ENCODE assay signal across 8 mouse cellular contexts in genomic region chr7:16815351-16815941, GRCm38 (mm10). TPM values are rescaled to one million over a fixed set of nuclear protein-coding genes. Genes with fewer than 3 reads are reported as not detected.
A peak's percentile ranks its signal among the peaks of the same experiment; 100 is the strongest.
DNase-seq lines count a peak whose midpoint lies in the region; ATAC-seq and TF ChIP-seq lines count a peak whose summit lies in the region.

TSS of gene Strn4 (plus strand) at chr7:16815889.

- H3K4me1 ChIP-seq in kidney, embryonic 16.5 days (ENCODE audit: insufficient read depth, low read length): peaks cover 41% of the 10 kb centered on the region
- H3K4me1 ChIP-seq in embryonic facial prominence, embryonic 12.5 days: peaks cover 55% of the 10 kb centered on the region
- peaks cover 60% of the 10 kb centered on the region for H3K4me1 ChIP-seq in heart, embryonic 15.5 days (replicated peaks)
- peaks cover 67% of the 10 kb centered on the region for H3K4me1 ChIP-seq in midbrain, embryonic 16.5 days (ENCODE audit: control insufficient read depth, insufficient read depth, low read length)

- peak within 1 kb of the TSS; percentile 95 for H3K27ac ChIP-seq in kidney, embryonic 16.5 days (ENCODE audit: low read length)
- peak within 1 kb of the TSS; percentile 99 for H3K27ac ChIP-seq in embryonic facial prominence, embryonic 12.5 days
- H3K27ac ChIP-seq in heart, embryonic 15.5 days: peak within 1 kb of the TSS; percentile 96
- peak within 1 kb of the TSS; percentile 100 for H3K27ac ChIP-seq in left cerebral cortex, adult 2 months
- peak within 1 kb of the TSS; percentile 100 for H3K27ac ChIP-seq in midbrain, embryonic 16.5 days (ENCODE audit: low read length)

- TF ChIP-seq CTCF in left cerebral cortex, adult 2 months (IDR thresholded peaks at IDR 0.05): no peak

- no peak for ATAC-seq in kidney, embryonic 16.5 days (ENCODE audit: low FRiP score, low TSS enrichment)
- ATAC-seq in embryonic facial prominence, embryonic 12.5 days (ENCODE audit: insufficient number of reproducible peaks, insufficient read depth, low FRiP score, low TSS enrichment): peak; percentile 54
- no peak for ATAC-seq in heart, embryonic 15.5 days (replicated peaks; ENCODE audit: insufficient number of reproducible peaks, insufficient read depth, low FRiP score, low read depth)
- peak; percentile 88 for ATAC-seq in midbrain, embryonic 16.5 days

- DNase-seq in kidney, postnatal 25 days: no peak
- peak; percentile 52 for DNase-seq in ZHBTc4 (ENCODE audit: low read depth, low spot score)
- DNase-seq in left cerebral cortex, adult 2 months (ENCODE audit: extremely low spot score in 1 of 2, low spot score in 2 of 2): no peak
- no peak for DNase-seq in thymus, postnatal 25 days

- H3K36me3 ChIP-seq in kidney, embryonic 16.5 days (ENCODE audit: insufficient read depth, low read length): peaks cover 16% of the 10 kb centered on the region
- H3K36me3 ChIP-seq in embryonic facial prominence, embryonic 12.5 days: peaks cover 13% of the 10 kb centered on the region; the same call in 1 of the 2 replicates
- H3K36me3 ChIP-seq in heart, embryonic 15.5 days: peaks cover 8% of the 10 kb centered on the region
- no peaks in the 10 kb centered on the region for H3K36me3 ChIP-seq in midbrain, embryonic 16.5 days (ENCODE audit: control insufficient read depth, insufficient read depth, low read length)

- 17% methylated on average over 1 of the region's 1 CpGs for WGBS in kidney, embryonic 16.5 days
- WGBS in embryonic facial prominence, embryonic 12.5 days: 0% methylated on average over 1 of the region's 1 CpGs
- WGBS in heart, embryonic 15.5 days: 5% methylated on average over 1 of the region's 1 CpGs
- WGBS in midbrain, embryonic 16.5 days: 5% methylated on average over 1 of the region's 1 CpGs

- H3K4me3 ChIP-seq in kidney, embryonic 16.5 days (ENCODE audit: low read length): peak within 1 kb of the TSS; percentile 84
- peak within 1 kb of the TSS; percentile 95 for H3K4me3 ChIP-seq in embryonic facial prominence, embryonic 12.5 days
- peak within 1 kb of the TSS; percentile 97 for H3K4me3 ChIP-seq in heart, embryonic 15.5 days
- peak within 1 kb of the TSS; percentile 100 for H3K4me3 ChIP-seq in left cerebral cortex, adult 2 months
- peak within 1 kb of the TSS; percentile 92 for H3K4me3 ChIP-seq in midbrain, embryonic 16.5 days (ENCODE audit: low read depth, low read length)

- H3K4me2 ChIP-seq in kidney, embryonic 16.5 days (replicated peaks; ENCODE audit: low read depth, low read length): peak within 1 kb of the TSS; percentile 70
- peak within 1 kb of the TSS; percentile 93 for H3K4me2 ChIP-seq in embryonic facial prominence, embryonic 12.5 days (replicated peaks)
- peak within 1 kb of the TSS; percentile 89 for H3K4me2 ChIP-seq in heart, embryonic 15.5 days
- H3K4me2 ChIP-seq in midbrain, embryonic 16.5 days (ENCODE audit: low read length): peak within 1 kb of the TSS; percentile 68

- H3K9me3 ChIP-seq in kidney, embryonic 16.5 days (ENCODE audit: low read length): no peaks in the 10 kb centered on the region
- H3K9me3 ChIP-seq in embryonic facial prominence, embryonic 12.5 days: no peaks in the 10 kb centered on the region
- H3K9me3 ChIP-seq in heart, embryonic 15.5 days (replicated peaks): no peaks in the 10 kb centered on the region
- no peaks in the 10 kb centered on the region for H3K9me3 ChIP-seq in midbrain, embryonic 16.5 days (replicated peaks; ENCODE audit: control insufficient read depth, low read length, poor library complexity, severe bottlenecking)

- 0 out of 2 replicates have a peak, but pooled peaks cover under 1% of the 10 kb centered on the region for H3K27me3 ChIP-seq in kidney, embryonic 16.5 days (ENCODE audit: insufficient read depth, low read length)
- H3K27me3 ChIP-seq in embryonic facial prominence, embryonic 12.5 days: peaks cover 21% of the 10 kb centered on the region
- peaks cover 12% of the 10 kb centered on the region for H3K27me3 ChIP-seq in heart, embryonic 15.5 days
- H3K27me3 ChIP-seq in midbrain, embryonic 16.5 days (ENCODE audit: control insufficient read depth, insufficient read depth, low read depth, low read length): no peaks in the 10 kb centered on the region

- intact Hi-C loops in left cerebral cortex, adult 2 months (cut with DNase I): loop anchor here (5.0 kb wide), 1 partner anchor 107 kb away; the partner anchor contains the start of gene Calm3

- H3K9ac ChIP-seq in kidney, embryonic 16.5 days (replicated peaks; ENCODE audit: low read length): peak within 1 kb of the TSS; percentile 99
- H3K9ac ChIP-seq in embryonic facial prominence, embryonic 12.5 days: peak within 1 kb of the TSS; percentile 100
- H3K9ac ChIP-seq in heart, embryonic 15.5 days: peak within 1 kb of the TSS; percentile 100
- peak within 1 kb of the TSS; percentile 99 for H3K9ac ChIP-seq in midbrain, embryonic 16.5 days (ENCODE audit: low read depth, low read length)

RNA-seq across cellular contexts. Expression of gene Strn4, which starts in this region (rescaled TPM):
- 98.4 and 111 TPM in 2 replicates for polyA plus RNA-seq in kidney, embryonic 16.5 days (2015; fragmentation: Nextera tagmentation; extraction: Ambion mirVana)
- 149 and 152 TPM in 2 replicates for polyA plus RNA-seq in embryonic facial prominence, embryonic 12.5 days (2016; fragmentation: Nextera tagmentation; extraction: Ambion mirVana)
- 73.9 and 90.0 TPM in 2 replicates for polyA plus RNA-seq in heart, embryonic 15.5 days (2015; fragmentation: Nextera tagmentation; extraction: Ambion mirVana)
- total RNA-seq in left cerebral cortex, adult 2 months (2021): 100 to 1,000 TPM; 287 to 321 TPM
- polyA plus RNA-seq in midbrain, embryonic 16.5 days (2015; fragmentation: Nextera tagmentation; extraction: Ambion mirVana): 185 and 199 TPM in 2 replicates

Comparison
In these comparisons a context has a peak if more than half of its experiments do, and no peak if none do; other contexts are left out.
1. ATAC-seq: peak in embryonic facial prominence, embryonic 12.5 days (single experiment) and midbrain, embryonic 16.5 days (single experiment); none in kidney, embryonic 16.5 days (single experiment) and heart, embryonic 15.5 days (single experiment).
2. Peak in every context shown above with its lines, with median percentiles within 50 percentile points of each other: H3K27ac ChIP-seq, H3K4me2 ChIP-seq, H3K4me3 ChIP-seq and H3K9ac ChIP-seq.